Mouse (Mus musculus): ENCODE results near the gene Cdiptos.
A peak's percentile ranks its signal among the peaks of the same experiment; 100 is the strongest.

Cdiptos gene

DNA sequence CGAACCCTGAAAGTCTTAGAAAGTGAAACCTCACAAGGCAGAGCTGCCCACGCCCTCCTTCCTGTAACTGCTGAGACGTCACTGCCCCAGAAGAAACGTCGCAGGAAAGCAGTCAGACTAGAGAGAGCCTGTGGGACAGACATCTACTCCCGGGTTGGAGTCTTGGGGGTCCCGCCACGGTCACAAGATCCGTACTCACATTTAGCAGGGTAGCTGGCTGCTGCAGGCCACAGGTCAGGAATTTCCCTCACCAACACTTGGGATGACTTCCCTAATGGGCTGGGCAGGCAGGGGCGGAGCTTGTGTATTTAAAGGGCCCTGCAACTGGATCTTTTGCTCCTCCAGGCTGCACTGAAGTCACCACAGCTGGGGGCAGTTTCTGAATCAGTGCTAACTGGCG, 38.4 kb upstream of the Cdiptos start, which contains the start of gene Mvp:
Gene Mvp (minus strand): TSS at position 302 of the 400 bp plus-strand sequence.
- peak; percentile 78 for DNase-seq (ENCODE audit: low read depth, low spot score)

- no peak for DNase-seq (ENCODE audit: low read depth, low spot score)
Observed at GRCm38 (mm10) chr7:127013385-127013784, 37.5 kb upstream of the Cdiptos start.

DNA sequence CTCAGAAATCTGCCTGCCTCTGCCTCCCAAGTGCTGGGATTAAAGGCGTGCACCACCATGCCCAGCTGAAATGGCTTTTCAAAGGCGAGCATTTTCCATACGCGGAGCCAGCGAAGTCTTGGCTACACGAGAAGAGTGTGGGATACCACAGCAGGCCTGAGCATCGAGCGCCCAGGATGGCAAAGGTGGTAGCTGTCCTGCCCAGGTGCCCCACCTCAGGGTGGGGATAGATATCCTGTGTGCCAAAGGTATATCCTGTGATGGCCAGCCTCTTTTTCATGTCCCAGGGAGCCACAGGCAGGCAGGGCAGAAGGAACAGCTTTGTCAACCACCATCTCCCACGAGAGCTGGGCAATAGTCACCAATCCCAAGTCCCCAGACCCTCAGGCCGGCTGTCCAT, 36.9 kb upstream of the Cdiptos start:
- DNase-seq (ENCODE audit: low read depth, low spot score): no peak

GRCm38 (mm10) chr7:127012374-127012773, 36.5 kb upstream of the Cdiptos start:
- peak; percentile 30 for DNase-seq (ENCODE audit: low read depth, low spot score)

DNA sequence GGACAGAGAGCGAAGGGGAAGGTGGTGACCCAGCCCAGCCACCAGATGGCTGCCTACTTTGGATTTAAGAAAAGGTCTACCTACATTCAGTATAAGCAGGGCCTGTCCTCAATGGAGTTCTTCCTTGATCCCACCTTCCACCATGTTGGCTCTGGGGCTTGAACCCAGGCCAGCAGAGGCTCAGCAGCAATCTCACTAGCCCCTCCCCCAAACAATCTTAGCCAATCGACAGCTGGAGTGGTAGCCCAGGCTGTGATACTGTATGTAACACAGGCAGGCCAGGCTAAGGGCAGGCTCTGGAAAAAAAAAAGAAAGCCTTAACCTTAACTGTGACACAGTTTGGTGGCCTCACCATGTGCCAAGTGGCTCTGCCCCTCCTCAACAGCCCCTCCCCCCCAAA, 35.8 kb upstream of the Cdiptos start:
- no peak for DNase-seq (ENCODE audit: low read depth, low spot score)

DNA sequence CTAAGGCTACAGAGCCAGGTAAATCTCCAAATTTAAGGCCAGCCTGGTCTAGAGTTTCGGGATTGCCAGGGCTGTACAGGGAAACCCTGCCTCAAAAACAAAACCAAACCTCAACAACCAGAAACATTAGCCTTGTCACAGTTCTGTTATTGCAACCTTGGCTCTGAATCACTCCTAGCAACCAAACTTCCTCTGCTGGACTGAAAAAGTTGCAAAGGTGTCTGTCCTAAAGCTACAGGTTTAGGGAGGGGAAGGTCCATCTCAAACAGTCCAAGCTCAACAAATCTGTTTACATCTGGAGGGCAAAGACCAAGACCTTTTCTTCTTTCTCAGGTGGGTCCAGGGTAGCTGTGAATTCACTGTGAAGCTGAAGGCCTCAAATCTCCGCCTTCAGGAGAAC, 35.2 kb upstream of the Cdiptos start:
- DNase-seq (ENCODE audit: low read depth, low spot score): no peak

DNA sequence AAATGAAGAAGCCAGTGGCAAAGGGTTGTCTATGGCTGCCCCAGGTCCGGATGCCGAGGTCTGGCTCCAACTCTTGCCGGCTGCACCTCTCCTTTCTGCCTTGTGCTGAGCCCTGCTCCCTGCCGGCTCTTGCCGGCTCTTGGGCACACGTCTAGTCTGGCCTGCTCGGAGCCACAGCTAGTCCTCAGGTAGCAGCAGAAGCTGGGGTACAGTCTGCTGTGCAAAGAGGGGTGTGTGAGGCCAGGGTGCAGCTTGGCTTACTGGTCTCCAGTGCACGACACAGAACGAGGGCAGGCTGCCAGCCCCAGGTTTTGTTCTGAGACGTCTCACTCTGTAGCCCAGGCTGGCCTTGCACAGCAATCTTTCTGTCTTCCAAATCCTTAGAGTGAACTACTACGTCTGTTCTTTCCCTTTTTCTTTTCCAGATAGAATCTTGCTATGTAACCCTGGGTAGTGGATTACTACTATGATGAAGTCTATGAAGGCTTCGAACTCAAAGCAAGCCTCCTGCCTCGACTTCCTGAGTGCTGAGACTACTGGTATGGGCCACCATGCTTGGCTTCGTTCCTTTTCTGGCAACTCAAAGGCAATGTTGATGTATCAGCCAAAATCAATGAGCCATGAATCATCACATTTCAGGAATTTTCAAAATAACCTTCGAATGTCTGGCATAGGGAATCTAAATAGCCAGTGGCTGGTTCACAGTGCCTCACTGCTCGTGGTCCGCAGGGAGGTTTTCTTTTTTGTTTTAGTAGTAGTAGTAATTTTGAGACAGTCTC, 33.6 kb upstream of the Cdiptos start:
- no peak for DNase-seq (ENCODE audit: low read depth, low spot score)

DNA sequence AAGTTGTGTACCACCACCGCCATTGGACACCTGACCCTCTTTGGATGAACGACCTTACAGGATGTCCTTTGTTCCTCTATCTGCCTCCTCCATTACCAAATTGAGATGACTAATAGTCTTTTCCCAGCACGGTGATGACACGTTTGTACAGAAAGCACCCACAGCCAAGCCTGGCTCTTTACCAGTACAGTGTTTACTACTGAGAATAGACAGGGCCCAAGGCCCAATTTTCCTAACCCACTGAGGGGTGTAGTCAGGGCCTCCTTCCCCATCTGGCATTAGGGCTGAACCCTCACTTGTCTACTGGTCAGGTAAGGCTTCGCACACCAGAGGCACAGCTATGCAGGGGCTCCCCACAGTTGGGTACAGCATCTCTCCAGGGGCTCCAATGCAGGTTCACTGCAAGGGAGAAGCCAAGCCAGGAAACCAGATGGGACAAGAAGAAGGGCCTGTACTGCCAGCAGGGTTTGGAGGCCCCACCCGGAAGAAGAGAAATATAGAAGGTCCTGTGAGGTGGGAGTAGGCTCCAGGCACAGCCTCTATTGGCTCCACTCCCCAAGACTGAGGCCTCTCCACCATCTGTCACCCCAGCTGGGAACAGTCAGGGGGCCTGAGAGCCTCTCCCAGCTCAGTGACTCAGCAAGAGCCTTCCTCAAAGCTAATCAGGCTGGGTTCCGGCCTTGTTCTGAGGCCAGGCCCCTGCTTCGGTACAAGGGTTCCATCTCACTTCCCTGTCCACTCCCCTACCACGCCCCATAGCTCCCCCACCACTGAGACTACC, 32.5 kb upstream of the Cdiptos start:
- peak; percentile 82 for DNase-seq (ENCODE audit: low read depth, low spot score)

GRCm38 (mm10) chr7:127007313-127008024, 31.6 kb upstream of the Cdiptos start:
- no peak for DNase-seq (ENCODE audit: low read depth, low spot score)

DNA sequence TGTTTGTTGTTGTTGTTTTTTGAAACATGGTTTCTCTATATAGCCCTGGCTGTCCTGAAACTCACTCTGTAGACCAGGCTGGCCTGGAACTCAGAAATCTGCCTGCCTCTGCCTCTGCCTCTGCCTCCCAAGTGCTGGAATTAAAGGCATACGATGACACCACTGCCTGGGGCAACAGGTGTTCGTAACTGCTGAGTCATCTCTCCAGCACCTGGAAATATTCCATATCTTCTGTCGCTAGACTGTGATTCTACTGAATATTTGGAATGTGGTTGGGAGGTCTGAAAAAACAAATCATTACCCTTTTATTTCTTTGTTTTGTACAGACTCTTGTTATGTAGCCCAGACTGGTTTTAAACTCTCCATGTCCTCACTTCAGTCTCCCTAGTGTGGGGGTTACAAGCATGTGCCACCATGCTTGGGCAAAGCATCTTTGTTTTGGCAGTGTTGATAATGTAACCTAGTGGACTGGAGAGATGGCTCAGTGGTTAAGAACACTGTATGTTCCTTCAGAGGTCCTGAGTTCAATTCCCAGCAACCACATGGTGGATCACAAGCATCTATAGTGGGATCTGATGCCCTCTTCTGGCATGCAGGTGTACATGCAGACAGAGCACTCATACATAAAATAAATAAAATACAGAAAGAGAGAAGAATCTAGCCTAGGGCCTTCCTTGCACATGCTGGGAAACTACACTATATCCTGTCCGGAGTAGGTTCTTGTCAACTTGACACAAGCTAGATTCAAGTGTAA, 28.4 kb upstream of the Cdiptos start:
- no peak for DNase-seq (ENCODE audit: low read depth, low spot score)

DNA sequence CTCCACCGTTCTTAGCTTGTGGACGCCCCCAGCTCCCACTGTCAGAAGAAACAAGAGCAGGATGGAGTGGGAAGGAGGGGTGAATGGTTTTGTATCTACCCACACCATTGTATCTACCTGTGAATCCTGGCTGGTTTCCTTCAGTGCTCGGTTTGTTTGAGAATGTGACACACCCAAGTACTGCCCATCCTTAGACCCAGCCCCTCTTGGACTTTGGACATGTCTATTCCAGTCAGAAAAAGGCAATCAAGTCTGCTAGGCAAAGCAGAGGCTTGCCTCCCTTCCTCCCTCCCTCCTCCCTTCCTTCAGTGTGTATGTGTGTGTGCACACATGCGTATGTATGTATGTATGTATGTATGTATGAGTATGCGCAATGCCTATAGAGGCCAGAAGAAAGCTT, 27.7 kb upstream of the Cdiptos start:
- DNase-seq (ENCODE audit: low read depth, low spot score): no peak

DNA sequence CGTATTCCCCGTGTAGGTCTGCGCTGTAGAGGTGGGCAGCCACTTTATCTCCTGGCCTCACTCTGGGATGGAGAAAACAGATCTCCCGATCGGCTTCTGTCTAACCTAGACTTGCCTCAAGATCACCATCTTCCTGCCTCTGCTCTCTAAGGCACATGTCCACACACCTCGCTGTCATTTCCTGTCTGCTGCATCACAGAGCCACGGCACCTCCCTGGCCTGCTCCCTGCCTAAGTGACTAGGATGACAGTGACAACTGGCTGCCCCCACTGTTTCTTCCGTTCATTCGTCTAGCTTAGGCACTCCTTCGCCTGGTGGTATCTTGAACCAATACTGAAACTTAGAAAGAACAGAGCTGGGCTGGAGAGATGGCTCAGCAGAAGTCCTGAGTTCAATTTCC, 23.7 kb upstream of the Cdiptos start:
- no peak for DNase-seq (ENCODE audit: low read depth, low spot score)

DNA sequence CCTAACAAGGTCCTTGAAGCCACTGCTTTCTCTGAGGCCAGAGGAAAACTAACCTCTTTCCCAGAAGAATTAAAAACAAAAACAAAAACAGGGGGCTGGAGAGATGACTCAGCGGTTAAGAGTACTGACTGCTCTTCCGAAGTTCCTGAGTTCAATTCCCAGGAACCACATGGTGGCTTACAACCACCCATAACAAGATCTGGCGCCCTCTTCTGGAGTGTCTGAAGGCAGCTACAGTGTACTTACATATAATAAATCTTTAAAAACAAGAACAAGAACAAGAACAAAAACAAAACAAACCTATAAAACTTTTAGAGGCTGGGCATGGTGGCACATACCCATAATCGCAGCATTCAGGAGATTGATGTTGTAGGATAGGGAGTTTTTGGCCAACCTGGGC, 20.6 kb upstream of the Cdiptos start:
- DNase-seq (ENCODE audit: low read depth, low spot score): no peak

- DNase-seq (ENCODE audit: low read depth, low spot score): no peak
Observed at GRCm38 (mm10) chr7:126988816-126989215, 12.9 kb upstream of the Cdiptos start.

DNA sequence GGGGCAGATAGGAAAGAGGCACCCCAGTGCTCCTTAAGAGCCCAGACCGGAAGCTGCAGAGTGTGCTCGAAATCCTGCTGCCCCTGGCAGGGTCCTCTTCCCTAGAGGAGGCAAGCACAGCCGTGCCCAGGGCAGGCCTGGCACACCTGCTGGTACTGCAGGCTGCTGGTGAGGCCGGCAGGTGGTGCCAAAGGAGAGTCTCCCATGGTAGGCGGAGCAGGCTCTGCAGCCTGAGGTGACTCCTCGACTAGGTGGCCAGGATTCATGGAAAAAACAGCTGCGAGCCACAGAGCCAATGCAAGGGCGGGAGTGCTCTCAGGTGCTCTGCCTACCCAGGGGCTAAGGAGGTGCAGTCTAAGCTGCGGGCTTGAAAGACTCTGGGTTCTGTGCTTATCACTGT, 10.4 kb upstream of the Cdiptos start:
- no peak for DNase-seq (ENCODE audit: low read depth, low spot score)

- DNase-seq (ENCODE audit: low read depth, low spot score): no peak
Observed at GRCm38 (mm10) chr7:126984667-126985444, 9.0 kb upstream of the Cdiptos start.

- DNase-seq (ENCODE audit: low read depth, low spot score): no peak
Observed at GRCm38 (mm10) chr7:126983113-126983512, 7.2 kb upstream of the Cdiptos start.

GRCm38 (mm10) chr7:126982054-126982453, 6.2 kb upstream of the Cdiptos start:
- DNase-seq (ENCODE audit: low read depth, low spot score): no peak

- no peak for DNase-seq (ENCODE audit: low read depth, low spot score)
Observed at GRCm38 (mm10) chr7:126981601-126982000, 5.7 kb upstream of the Cdiptos start.

- no peak for DNase-seq (ENCODE audit: low read depth, low spot score)
Observed at GRCm38 (mm10) chr7:126978841-126979240, 2.9 kb upstream of the Cdiptos start.

Measured in 3T3-L1 (cell line).